In the genomic region with DNA sequence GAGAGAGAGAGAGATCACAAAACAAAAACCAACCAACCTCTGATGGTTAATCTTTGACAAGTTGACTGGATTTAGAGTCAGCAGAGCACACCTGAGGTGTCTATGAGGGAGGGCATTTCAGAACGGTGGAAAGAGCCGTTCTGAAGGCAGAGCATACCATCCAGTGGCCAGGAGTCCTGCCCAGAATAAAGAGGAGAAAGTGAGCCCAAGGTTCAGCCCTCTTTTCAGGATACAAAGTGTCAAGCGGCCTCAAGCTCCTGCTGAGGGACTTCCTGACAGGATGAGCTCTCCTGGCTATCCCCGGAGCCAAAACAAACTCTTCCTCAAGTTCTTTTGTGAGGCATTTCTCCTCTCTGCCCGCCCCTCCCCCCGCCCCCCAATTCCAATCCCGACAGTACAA, we compare ENCODE assay signal across 8 mouse cellular contexts. TPM values are rescaled to one million over a fixed set of nuclear protein-coding genes. Genes with fewer than 3 reads are reported as not detected.
DNase-seq lines count a peak whose midpoint lies in the region; ATAC-seq and TF ChIP-seq lines count a peak whose summit lies in the region.

No protein-coding gene starts in this region.

- peaks cover 8% of the 10 kb centered on the region in 2 experiments for H3K4me1 ChIP-seq in heart, embryonic 14.5 days (ENCODE audit: control insufficient read depth in 2 of 2, insufficient read depth in 2 of 2, low read length in 2 of 2)
- H3K4me1 ChIP-seq in hindbrain, embryonic 16.5 days (ENCODE audit: control insufficient read depth, insufficient read depth, low read depth, low read length), result no peaks in the 10 kb centered on the region; the same call in 1 of the 2 replicates
- no peaks in the 10 kb centered on the region for H3K4me1 ChIP-seq in midbrain, embryonic 11.5 days (ENCODE audit: control insufficient read depth, insufficient read depth, low read length)

- H3K36me3 ChIP-seq in heart, embryonic 14.5 days (ENCODE audit: control insufficient read depth, insufficient read depth, low read length), result no peaks in the 10 kb centered on the region
- no peaks in the 10 kb centered on the region for H3K36me3 ChIP-seq in hindbrain, embryonic 16.5 days (ENCODE audit: control insufficient read depth, insufficient read depth, low read length)
- H3K36me3 ChIP-seq in midbrain, embryonic 11.5 days (ENCODE audit: control insufficient read depth, insufficient read depth, low read length), result no peaks in the 10 kb centered on the region

- TF ChIP-seq POLR2A in brain, embryonic 14.5 days (IDR thresholded peaks at IDR 0.05; ENCODE audit: borderline replicate concordance, extremely low read depth, insufficient read depth, insufficient read length, poor library complexity, severe bottlenecking), result no peak

- peak overlapping the region; percentile 12 to 44; a peak in 1 of 4 replicates for H3K27ac ChIP-seq in heart, embryonic 14.5 days (replicated peaks in 1 of 2; ENCODE audit: control insufficient read depth in 1 of 2, insufficient read depth in 1 of 2, low read depth in 2 of 2, low read length in 2 of 2)
- H3K27ac ChIP-seq in hindbrain, embryonic 16.5 days (ENCODE audit: low read depth, low read length), result no peak overlapping the region
- no peak overlapping the region for H3K27ac ChIP-seq in midbrain, embryonic 11.5 days (ENCODE audit: low read depth, low read length)

- peak overlapping the region; percentile 18 for H3K9ac ChIP-seq in heart, embryonic 14.5 days (ENCODE audit: low read length)
- no peak overlapping the region for H3K9ac ChIP-seq in hindbrain, embryonic 16.5 days (ENCODE audit: low read depth, low read length)
- peak overlapping the region; percentile 26; the same call in 1 of the 2 replicates for H3K9ac ChIP-seq in midbrain, embryonic 11.5 days (ENCODE audit: low read length)

- no peaks in the 10 kb centered on the region for H3K27me3 ChIP-seq in heart, embryonic 14.5 days (ENCODE audit: control insufficient read depth, insufficient read depth, low read length)
- no peaks in the 10 kb centered on the region for H3K27me3 ChIP-seq in hindbrain, embryonic 16.5 days (replicated peaks; ENCODE audit: control insufficient read depth, insufficient read depth, low read length)
- no peaks in the 10 kb centered on the region for H3K27me3 ChIP-seq in midbrain, embryonic 11.5 days (ENCODE audit: control insufficient read depth, insufficient read depth, low read length)

- peak overlapping the region; percentile 55 for H3K4me2 ChIP-seq in heart, embryonic 14.5 days (ENCODE audit: low read length)
- H3K4me2 ChIP-seq in hindbrain, embryonic 16.5 days (ENCODE audit: low read length), result peak overlapping the region; percentile 69
- H3K4me2 ChIP-seq in midbrain, embryonic 11.5 days, result peak overlapping the region; percentile 44

- WGBS in heart, embryonic 14.5 days, result under 1% methylated on average over 7 of the region's 7 CpGs
- 2% methylated on average over 7 of the region's 7 CpGs for WGBS in hindbrain, embryonic 16.5 days
- 1% methylated on average over 7 of the region's 7 CpGs for WGBS in midbrain, embryonic 11.5 days

- peak overlapping the region; percentile 16 to 41 for H3K4me3 ChIP-seq in heart, embryonic 14.5 days (ENCODE audit: control insufficient read depth in 1 of 2, insufficient read depth in 1 of 2, low read depth in 1 of 2, low read length in 2 of 2)
- peak overlapping the region; percentile 34 for H3K4me3 ChIP-seq in hindbrain, embryonic 16.5 days (ENCODE audit: low read length)
- H3K4me3 ChIP-seq in midbrain, embryonic 11.5 days (ENCODE audit: low read depth, low read length), result peak overlapping the region; percentile 15

- ATAC-seq in heart, embryonic 14.5 days (ENCODE audit: insufficient number of reproducible peaks, insufficient read depth, low FRiP score, low read depth), result peak; percentile 59; the same call in 1 of the 2 replicates
- ATAC-seq in hindbrain, embryonic 16.5 days, result no peak
- no peak for ATAC-seq in midbrain, embryonic 11.5 days (ENCODE audit: low FRiP score)

- TF ChIP-seq CTCF in brain, embryonic 14.5 days (IDR thresholded peaks at IDR 0.05; ENCODE audit: borderline replicate concordance, extremely low read depth, insufficient read depth, insufficient read length), result no peak

- H3K9me3 ChIP-seq in heart, embryonic 14.5 days (ENCODE audit: control insufficient read depth, low read length), result no peaks in the 10 kb centered on the region
- H3K9me3 ChIP-seq in hindbrain, embryonic 16.5 days (ENCODE audit: control insufficient read depth, low read length), result no peaks in the 10 kb centered on the region
- no peaks in the 10 kb centered on the region for H3K9me3 ChIP-seq in midbrain, embryonic 11.5 days (ENCODE audit: control insufficient read depth, low read length)

- no peak for DNase-seq in heart, adult 8-10 months (ENCODE audit: low spot score)
- peak; percentile 34 for DNase-seq in brain, embryonic 14.5 days (ENCODE audit: low read depth)
- DNase-seq in midbrain, embryonic 11.5 days (ENCODE audit: low spot score, missing footprints), result no peak
- DNase-seq in frontal cortex, postnatal 36 days (ENCODE audit: low spot score in 2 of 2), result no peak
- DNase-seq in thymus, postnatal 10 days (ENCODE audit: low spot score in 2 of 2), result no peak
- no peak for DNase-seq in frontal cortex, postnatal 14 days (ENCODE audit: low spot score in 2 of 2)

RNA-seq across cellular contexts. Expression of gene Arid2, which starts 33.5 kb away (rescaled TPM):
- polyA plus RNA-seq in heart, embryonic 14.5 days (2014; fragmentation: Nextera tagmentation; extraction: Ambion mirVana), result 19.4 and 20.3 TPM in 2 replicates
- 10 to 100 TPM; 18.8 to 22.3 (median 21.2) TPM for total RNA-seq in heart, adult 8-10 months (2022)
- 34.8 and 44.2 TPM in 2 replicates for polyA plus RNA-seq in brain, embryonic 14.5 days (2012; rRNA removed)
- 15.0 and 17.5 TPM in 2 replicates for polyA plus RNA-seq in hindbrain, embryonic 16.5 days (2015; fragmentation: Nextera tagmentation; extraction: Ambion mirVana)
- 34.8 and 35.5 TPM in 2 replicates for polyA plus RNA-seq in midbrain, embryonic 11.5 days (2014; fragmentation: Nextera tagmentation; extraction: Ambion mirVana)

Comparison
In these comparisons a context has a peak if more than half of its experiments do, and no peak if none do; other contexts are left out.
1. H3K27ac ChIP-seq: peak in heart, embryonic 14.5 days (2 of 2); none in hindbrain, embryonic 16.5 days (single experiment) and midbrain, embryonic 11.5 days (single experiment).
2. Peak in every context shown above with its lines, with median percentiles within 50 percentile points of each other: H3K4me2 ChIP-seq and H3K4me3 ChIP-seq.